Mouse (Mus musculus): Measurements from ENCODE around the gene Bcl11a. TPM values are rescaled to one million over a fixed set of nuclear protein-coding genes. Genes with fewer than 3 reads are reported as not detected.
A peak's percentile ranks its signal among the peaks of the same experiment; 100 is the strongest.

Gene Bcl11a
- polyA plus RNA-seq, 1 experiment from 2014 or later, result 15.0 TPM

DNA sequence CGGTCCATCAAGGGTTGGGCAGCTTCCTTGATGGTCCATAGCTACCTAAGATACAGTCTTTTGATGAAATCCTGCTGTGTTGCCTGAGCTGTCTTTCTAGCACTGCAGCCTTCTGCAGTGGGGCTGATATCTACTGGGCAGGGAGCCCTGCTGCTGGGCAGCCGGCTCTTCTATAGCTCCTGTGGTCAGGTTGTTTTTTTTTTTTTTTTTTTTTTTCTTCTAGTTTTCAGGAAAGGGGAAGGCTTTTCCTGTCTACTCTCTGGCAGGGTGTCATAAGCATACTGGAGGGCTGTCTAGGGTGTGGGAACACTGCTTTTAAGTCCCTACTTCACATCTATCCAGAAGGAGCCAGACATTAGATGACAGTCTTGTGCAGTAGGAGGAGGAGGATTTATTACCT lies 24.5 kb downstream of the Bcl11a start:
- Histone ChIP-seq H3K4me1 (ENCODE audit: control insufficient read depth, insufficient read depth, low read length) (peaks cover 44% of the 10 kb centered on the region), H3K4me2 (ENCODE audit: low read depth, low read length) (no peak overlapping the region), H3K27ac (ENCODE audit: low read length) (no peak overlapping the region), H3K9me3 (replicated peaks; ENCODE audit: control insufficient read depth, low read length) (no peaks in the 10 kb centered on the region), H3K4me3 (ENCODE audit: low read length) (no peak overlapping the region), H3K36me3 (ENCODE audit: control insufficient read depth, insufficient read depth) (no peaks in the 10 kb centered on the region), H3K9ac (ENCODE audit: low read length) (no peak overlapping the region), H3K27me3 (ENCODE audit: control insufficient read depth, insufficient read depth, low read length) (no peaks in the 10 kb centered on the region)
- 45% methylated on average over 2 of the region's 2 CpGs for WGBS
- 0 out of 2 replicates have a peak, but pooled peaks have one; percentile 20 for ATAC-seq (replicated peaks; ENCODE audit: extremely low read depth, insufficient read depth, low FRiP score)

DNA sequence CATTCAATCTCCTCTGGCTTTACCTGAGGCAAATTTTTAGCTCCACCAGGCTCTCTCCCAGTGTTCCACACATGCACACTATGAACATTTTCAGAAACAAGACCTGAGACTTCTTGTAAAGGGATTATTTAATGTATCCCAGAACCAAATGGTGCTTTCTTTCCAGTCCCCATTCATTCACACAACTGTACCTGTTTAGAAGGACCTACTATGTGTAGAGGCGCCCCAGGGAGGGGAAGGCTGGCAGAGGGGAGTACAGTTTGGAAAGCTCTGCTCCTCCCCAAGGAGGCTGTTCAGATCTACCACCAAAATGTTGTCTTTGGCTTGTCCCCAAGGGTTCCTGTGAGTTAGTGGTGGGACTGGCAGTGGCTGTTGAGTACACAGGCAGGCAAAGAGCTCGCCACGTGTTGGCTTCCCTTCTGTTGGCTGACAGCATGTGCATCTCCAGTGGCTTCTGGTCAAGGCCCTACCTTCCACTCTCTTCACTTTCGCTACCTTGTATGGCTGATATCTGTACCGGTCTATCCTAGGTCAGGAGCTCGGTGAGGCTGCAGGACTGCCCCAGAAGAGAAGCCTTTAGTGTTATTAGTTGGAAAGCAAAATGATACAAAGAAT lies 25.4 kb downstream of the Bcl11a start:
- WGBS, result 70% methylated on average over 6 of the region's 6 CpGs
- Histone ChIP-seq H3K27ac (ENCODE audit: low read length) (no peak overlapping the region), H3K27me3 (ENCODE audit: control insufficient read depth, insufficient read depth, low read length) (no peaks in the 10 kb centered on the region), H3K4me3 (ENCODE audit: low read length) (no peak overlapping the region), H3K9ac (ENCODE audit: low read length) (no peak overlapping the region), H3K4me1 (ENCODE audit: control insufficient read depth, insufficient read depth, low read length) (peaks cover 47% of the 10 kb centered on the region), H3K36me3 (ENCODE audit: control insufficient read depth, insufficient read depth) (no peaks in the 10 kb centered on the region), H3K4me2 (ENCODE audit: low read depth, low read length) (no peak overlapping the region), H3K9me3 (replicated peaks; ENCODE audit: control insufficient read depth, low read length) (no peaks in the 10 kb centered on the region)
- no peak for ATAC-seq (replicated peaks; ENCODE audit: extremely low read depth, insufficient read depth, low FRiP score)

DNA sequence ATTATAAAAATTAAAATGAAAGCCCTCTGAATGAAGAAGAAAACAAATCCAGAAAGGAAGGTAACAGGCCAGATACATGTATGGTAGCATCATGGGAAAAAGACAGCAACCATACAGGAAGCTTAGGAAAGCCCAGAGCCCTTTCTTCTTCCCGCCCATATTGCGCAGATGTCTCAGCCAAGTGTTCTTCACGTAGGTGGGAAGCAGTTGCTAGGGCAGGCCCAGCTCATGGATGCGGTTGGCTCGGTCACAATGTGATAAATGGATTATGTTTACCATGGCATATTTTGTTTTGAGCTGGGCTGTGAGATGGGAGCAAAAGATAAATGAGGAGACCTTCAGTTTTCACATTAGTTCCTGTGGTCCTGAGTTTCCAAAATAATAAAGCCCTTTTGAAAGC lies 29.6 kb downstream of the Bcl11a start:
- Histone ChIP-seq H3K4me2 (ENCODE audit: low read depth, low read length) (no peak overlapping the region), H3K36me3 (ENCODE audit: control insufficient read depth, insufficient read depth) (no peaks in the 10 kb centered on the region), H3K27me3 (ENCODE audit: control insufficient read depth, insufficient read depth, low read length) (no peaks in the 10 kb centered on the region), H3K4me3 (ENCODE audit: low read length) (no peak overlapping the region), H3K9me3 (replicated peaks; ENCODE audit: control insufficient read depth, low read length) (no peaks in the 10 kb centered on the region), H3K4me1 (ENCODE audit: control insufficient read depth, insufficient read depth, low read length) (peaks cover 35% of the 10 kb centered on the region), H3K9ac (ENCODE audit: low read length) (no peak overlapping the region), H3K27ac (ENCODE audit: low read length) (no peak overlapping the region)
- 87% methylated on average over 5 of the region's 5 CpGs for WGBS
- ATAC-seq (replicated peaks; ENCODE audit: extremely low read depth, insufficient read depth, low FRiP score), result no peak

DNA sequence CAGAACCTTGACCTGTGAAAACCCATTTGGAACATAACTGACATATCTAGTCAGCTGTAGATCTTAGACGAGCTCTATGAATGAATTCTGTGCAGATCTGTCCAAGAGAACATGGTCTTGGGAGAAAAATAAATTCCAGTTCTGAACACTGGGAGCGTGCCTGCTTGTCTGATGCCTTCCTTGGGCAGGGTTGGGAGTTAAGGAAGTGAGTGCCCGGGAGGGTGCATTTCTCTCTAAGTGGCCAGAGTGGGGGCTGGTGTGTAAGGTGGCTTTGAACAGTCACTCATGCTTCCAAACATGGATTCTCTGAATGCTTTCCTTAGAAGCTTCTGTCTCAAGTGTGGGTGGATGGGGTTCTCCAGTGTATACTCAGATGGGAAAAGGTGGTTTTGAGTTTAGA lies 31.1 kb downstream of the Bcl11a start:
- no peak; the same call in 1 of the 2 replicates for ATAC-seq (replicated peaks; ENCODE audit: extremely low read depth, insufficient read depth, low FRiP score)
- H3K9ac ChIP-seq (ENCODE audit: low read length), result no peak overlapping the region
- no peak overlapping the region for H3K4me2 ChIP-seq (ENCODE audit: low read depth, low read length)
- 32% methylated on average over 3 of the region's 3 CpGs for WGBS
- peak overlapping the region; percentile 15 for H3K27ac ChIP-seq (ENCODE audit: low read length)
- H3K27me3 ChIP-seq (ENCODE audit: control insufficient read depth, insufficient read depth, low read length), result no peaks in the 10 kb centered on the region
- peaks cover 38% of the 10 kb centered on the region for H3K4me1 ChIP-seq (ENCODE audit: control insufficient read depth, insufficient read depth, low read length)
- no peaks in the 10 kb centered on the region for H3K9me3 ChIP-seq (replicated peaks; ENCODE audit: control insufficient read depth, low read length)
- H3K36me3 ChIP-seq (ENCODE audit: control insufficient read depth, insufficient read depth), result no peaks in the 10 kb centered on the region
- no peak overlapping the region for H3K4me3 ChIP-seq (ENCODE audit: low read length)

DNA sequence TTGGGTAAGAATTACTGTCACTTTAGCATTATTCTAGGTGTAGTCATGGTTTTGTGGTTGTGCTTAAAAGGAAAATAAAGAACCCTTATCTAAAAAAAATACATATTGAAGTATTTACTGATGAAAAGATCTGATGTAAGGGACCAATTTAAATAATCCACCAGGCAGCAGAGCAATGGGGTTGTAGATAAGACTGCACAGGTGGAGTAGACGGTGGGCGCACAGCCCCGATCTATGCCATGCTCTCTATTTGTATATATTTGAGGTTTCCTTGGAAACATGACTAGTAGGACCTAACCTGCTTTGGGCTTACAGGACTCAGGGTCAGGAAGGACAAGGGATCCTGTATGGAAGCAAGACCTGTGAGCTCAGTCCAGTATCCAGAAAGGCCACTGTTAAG lies 31.5 kb downstream of the Bcl11a start:
- no peak for ATAC-seq (replicated peaks; ENCODE audit: extremely low read depth, insufficient read depth, low FRiP score)
- H3K27ac ChIP-seq (ENCODE audit: low read length), result peak overlapping the region; percentile 84
- no peak overlapping the region for H3K4me2 ChIP-seq (ENCODE audit: low read depth, low read length)
- H3K9me3 ChIP-seq (replicated peaks; ENCODE audit: control insufficient read depth, low read length), result no peaks in the 10 kb centered on the region
- no peak overlapping the region for H3K9ac ChIP-seq (ENCODE audit: low read length)
- 88% methylated on average over 3 of the region's 3 CpGs for WGBS
- peaks cover 41% of the 10 kb centered on the region for H3K4me1 ChIP-seq (ENCODE audit: control insufficient read depth, insufficient read depth, low read length)
- no peaks in the 10 kb centered on the region for H3K27me3 ChIP-seq (ENCODE audit: control insufficient read depth, insufficient read depth, low read length)
- no peaks in the 10 kb centered on the region for H3K36me3 ChIP-seq (ENCODE audit: control insufficient read depth, insufficient read depth)
- no peak overlapping the region for H3K4me3 ChIP-seq (ENCODE audit: low read length)

DNA sequence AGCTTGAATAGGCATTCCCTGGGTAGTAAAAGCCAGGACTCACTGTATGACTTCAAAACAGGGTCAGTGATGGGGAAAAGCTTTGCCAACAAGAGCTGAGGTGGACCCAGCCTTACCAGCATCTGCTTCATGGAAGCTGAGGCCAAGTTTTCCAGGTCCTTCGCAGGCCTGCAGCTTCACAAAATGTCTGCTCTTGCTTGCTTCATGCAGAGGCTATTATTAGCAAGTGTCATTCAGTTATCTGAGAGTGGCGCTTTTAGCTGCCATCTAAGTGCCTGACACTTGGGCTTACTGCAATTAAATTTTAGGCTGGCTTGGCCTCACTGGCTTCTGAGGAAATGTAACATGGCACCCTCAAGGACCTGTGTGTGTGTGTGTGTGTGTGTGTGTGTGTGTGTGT lies 32.3 kb downstream of the Bcl11a start:
- Histone ChIP-seq H3K9me3 (replicated peaks; ENCODE audit: control insufficient read depth, low read length) (no peaks in the 10 kb centered on the region), H3K4me3 (ENCODE audit: low read length) (no peak overlapping the region), H3K9ac (ENCODE audit: low read length) (no peak overlapping the region), H3K4me1 (ENCODE audit: control insufficient read depth, insufficient read depth, low read length) (peaks cover 48% of the 10 kb centered on the region), H3K27me3 (ENCODE audit: control insufficient read depth, insufficient read depth, low read length) (no peaks in the 10 kb centered on the region), H3K4me2 (ENCODE audit: low read depth, low read length) (peak overlapping the region; percentile 19; the same call in 1 of the 2 replicates), H3K27ac (ENCODE audit: low read length) (peak overlapping the region; percentile 84), H3K36me3 (ENCODE audit: control insufficient read depth, insufficient read depth) (no peaks in the 10 kb centered on the region)
- peak; percentile 50; the same call in 1 of the 2 replicates for ATAC-seq (replicated peaks; ENCODE audit: extremely low read depth, insufficient read depth, low FRiP score)
- 32% methylated on average over 2 of the region's 2 CpGs for WGBS

DNA sequence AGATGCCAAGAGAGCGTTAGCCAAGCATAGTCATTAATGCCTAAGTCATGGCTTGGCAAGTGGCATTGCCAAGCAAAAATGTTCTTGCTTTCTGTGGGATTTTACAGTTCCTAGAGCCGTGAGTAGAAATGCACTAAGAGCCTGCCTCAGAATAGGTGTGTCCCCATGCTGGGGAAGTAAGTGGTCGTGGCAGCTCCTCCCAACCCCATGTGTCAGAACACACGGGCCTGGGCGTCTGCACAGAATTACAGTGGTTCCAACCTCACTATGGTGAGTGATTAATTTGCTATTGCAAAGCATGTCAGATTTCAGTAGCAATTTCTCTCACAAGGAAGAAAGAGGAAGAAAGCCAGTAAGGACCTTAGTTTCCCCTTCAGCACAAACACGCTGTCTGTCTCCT lies 33.9 kb downstream of the Bcl11a start:
- no peak overlapping the region for H3K27ac ChIP-seq (ENCODE audit: low read length)
- H3K9me3 ChIP-seq (replicated peaks; ENCODE audit: control insufficient read depth, low read length), result no peaks in the 10 kb centered on the region
- ATAC-seq (replicated peaks; ENCODE audit: extremely low read depth, insufficient read depth, low FRiP score), result no peak
- H3K4me1 ChIP-seq (ENCODE audit: control insufficient read depth, insufficient read depth, low read length), result peaks cover 51% of the 10 kb centered on the region
- H3K9ac ChIP-seq (ENCODE audit: low read length), result no peak overlapping the region
- 74% methylated on average over 6 of the region's 6 CpGs for WGBS
- H3K27me3 ChIP-seq (ENCODE audit: control insufficient read depth, insufficient read depth, low read length), result no peaks in the 10 kb centered on the region
- no peak overlapping the region for H3K4me3 ChIP-seq (ENCODE audit: low read length)
- no peaks in the 10 kb centered on the region for H3K36me3 ChIP-seq (ENCODE audit: control insufficient read depth, insufficient read depth)
- H3K4me2 ChIP-seq (ENCODE audit: low read depth, low read length), result no peak overlapping the region

DNA sequence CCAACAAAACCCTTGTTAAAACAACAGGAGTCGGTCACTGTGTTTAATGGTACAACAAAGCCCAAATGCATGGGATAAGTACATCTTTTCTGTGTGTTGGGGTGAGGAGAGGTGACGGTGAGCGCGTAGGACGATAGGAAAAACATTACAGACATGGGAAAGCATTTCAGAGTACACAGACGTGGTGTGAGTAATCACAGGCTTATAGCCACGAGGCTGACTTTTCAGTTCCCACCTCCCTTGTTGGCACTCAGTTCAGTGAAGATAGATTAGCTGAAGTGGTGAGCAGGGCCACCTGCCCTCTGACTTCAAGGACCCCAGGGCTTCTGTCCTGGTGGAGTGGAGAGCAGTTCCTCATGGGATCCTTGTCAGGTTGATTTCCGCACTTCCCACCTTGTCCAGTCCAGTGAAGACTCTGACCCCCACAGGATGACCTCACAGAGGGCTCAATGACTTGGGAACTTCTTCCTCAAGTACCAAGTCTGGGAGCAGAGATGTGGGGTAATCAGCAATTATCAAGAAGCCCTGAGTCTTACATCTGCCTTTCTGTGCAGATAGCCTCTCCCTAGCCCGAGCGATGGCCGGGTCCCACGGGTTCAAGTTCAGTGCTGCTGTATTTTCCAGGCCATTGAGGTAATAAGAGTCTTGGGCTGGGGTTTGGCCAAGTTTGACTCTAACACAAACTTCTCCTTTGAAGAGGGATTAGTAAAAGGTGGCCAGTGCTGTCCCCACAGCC lies 37.3 kb downstream of the Bcl11a start:
- H3K9ac ChIP-seq (ENCODE audit: low read length), result no peak overlapping the region
- WGBS, result 48% methylated on average over 12 of the region's 12 CpGs
- peak overlapping the region; percentile 77 for H3K27ac ChIP-seq (ENCODE audit: low read length)

DNA sequence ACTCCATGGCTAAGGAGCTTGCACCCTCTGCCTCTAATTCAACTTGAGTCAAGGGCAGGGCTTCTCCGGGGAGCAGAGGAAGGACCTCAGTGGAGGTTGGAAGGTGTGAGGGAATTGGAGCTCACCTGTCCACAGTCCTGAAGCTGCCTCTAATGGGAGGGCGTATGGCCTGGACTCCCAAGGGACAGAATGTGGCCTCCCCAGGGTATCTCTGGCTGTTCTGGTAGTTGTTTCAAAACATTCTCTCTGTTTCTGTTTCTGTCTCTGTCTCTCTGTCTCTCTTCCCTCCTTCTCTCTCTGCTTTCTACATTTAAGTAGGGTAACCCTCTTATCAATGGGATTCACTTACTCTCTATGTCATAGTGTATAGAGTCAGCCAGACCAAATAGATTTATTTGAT lies 38.2 kb downstream of the Bcl11a start:
- no peaks in the 10 kb centered on the region for H3K36me3 ChIP-seq (ENCODE audit: control insufficient read depth, insufficient read depth)
- H3K9ac ChIP-seq (ENCODE audit: low read length), result no peak overlapping the region
- H3K4me1 ChIP-seq (ENCODE audit: control insufficient read depth, insufficient read depth, low read length), result peaks cover 31% of the 10 kb centered on the region
- WGBS, result 92% methylated on average over 2 of the region's 2 CpGs
- H3K4me2 ChIP-seq (ENCODE audit: low read depth, low read length), result no peak overlapping the region
- no peak overlapping the region for H3K4me3 ChIP-seq (ENCODE audit: low read length)
- no peaks in the 10 kb centered on the region for H3K27me3 ChIP-seq (ENCODE audit: control insufficient read depth, insufficient read depth, low read length)
- no peak overlapping the region for H3K27ac ChIP-seq (ENCODE audit: low read length)
- no peaks in the 10 kb centered on the region for H3K9me3 ChIP-seq (replicated peaks; ENCODE audit: control insufficient read depth, low read length)
- ATAC-seq (replicated peaks; ENCODE audit: extremely low read depth, insufficient read depth, low FRiP score), result no peak

More for the DNA sequence above, 37.3 kb downstream of the Bcl11a start:
- Histone ChIP-seq H3K36me3 (ENCODE audit: control insufficient read depth, insufficient read depth) (no peaks in the 10 kb centered on the region), H3K4me1 (ENCODE audit: control insufficient read depth, insufficient read depth, low read length) (peaks cover 37% of the 10 kb centered on the region), H3K4me3 (ENCODE audit: low read length) (no peak overlapping the region), H3K9me3 (replicated peaks; ENCODE audit: control insufficient read depth, low read length) (no peaks in the 10 kb centered on the region), H3K27me3 (ENCODE audit: control insufficient read depth, insufficient read depth, low read length) (no peaks in the 10 kb centered on the region), H3K4me2 (ENCODE audit: low read depth, low read length) (no peak overlapping the region)
- ATAC-seq (replicated peaks; ENCODE audit: extremely low read depth, insufficient read depth, low FRiP score), result peak; percentile 66
